Comparison of ENCODE assay signal across 8 mouse cellular contexts in genomic region chr5:135903058-135903457, GRCm38 (mm10). TPM values are rescaled to one million over a fixed set of nuclear protein-coding genes. Genes with fewer than 3 reads are reported as not detected.
DNase-seq lines count a peak whose midpoint lies in the region; ATAC-seq and TF ChIP-seq lines count a peak whose summit lies in the region.

No protein-coding gene starts in this region.

- no peak for TF ChIP-seq CTCF in ES-Bruce4 (IDR thresholded peaks at IDR 0.05; ENCODE audit: low read depth, low read length)
- no peak for TF ChIP-seq CTCF in liver, postnatal 0 days (IDR thresholded peaks at IDR 0.05; ENCODE audit: low read depth)

- H3K4me3 ChIP-seq in heart, embryonic 10.5 days, result peak overlapping the region; percentile 55
- H3K4me3 ChIP-seq in ES-Bruce4 (ENCODE audit: low read depth, low read length), result peak overlapping the region; percentile 79
- H3K4me3 ChIP-seq in hindbrain, embryonic 10.5 days, result peak overlapping the region; percentile 54
- H3K4me3 ChIP-seq in liver, postnatal 0 days (ENCODE audit: low read depth, low read length), result 0 out of 2 replicates have a peak overlapping the region, but pooled peaks have one; percentile 28

- no peak for TF ChIP-seq EP300 in ES-Bruce4 (IDR thresholded peaks at IDR 0.05; ENCODE audit: insufficient read depth, low read depth, low read length)
- no peak for TF ChIP-seq EP300 in liver, postnatal 0 days (IDR thresholded peaks at IDR 0.05; ENCODE audit: low read depth)

- H3K9me3 ChIP-seq in heart, embryonic 10.5 days, result no peaks in the 10 kb centered on the region
- no peaks in the 10 kb centered on the region for H3K9me3 ChIP-seq in ES-Bruce4 (replicated peaks; ENCODE audit: control insufficient read depth, insufficient read depth, low read length, poor library complexity, severe bottlenecking)
- H3K9me3 ChIP-seq in hindbrain, embryonic 10.5 days, result no peaks in the 10 kb centered on the region
- H3K9me3 ChIP-seq in liver, postnatal 0 days (ENCODE audit: low read length), result no peaks in the 10 kb centered on the region

- no peak for ATAC-seq in liver, postnatal 0 days

- H3K27ac ChIP-seq in heart, embryonic 10.5 days, result peak overlapping the region; percentile 85
- H3K27ac ChIP-seq in ES-Bruce4 (ENCODE audit: insufficient read depth, low read length), result peak overlapping the region; percentile 57
- peak overlapping the region; percentile 88 for H3K27ac ChIP-seq in hindbrain, embryonic 10.5 days
- H3K27ac ChIP-seq in liver, postnatal 0 days (ENCODE audit: low read depth), result no peak overlapping the region

- H3K4me1 ChIP-seq in heart, embryonic 10.5 days, result peaks cover 36% of the 10 kb centered on the region
- H3K4me1 ChIP-seq in ES-Bruce4 (ENCODE audit: control insufficient read depth, insufficient read depth, low read length), result peaks cover 2% of the 10 kb centered on the region
- peaks cover 25% of the 10 kb centered on the region for H3K4me1 ChIP-seq in hindbrain, embryonic 10.5 days (replicated peaks)
- peaks cover 27% of the 10 kb centered on the region for H3K4me1 ChIP-seq in liver, postnatal 0 days (ENCODE audit: insufficient read depth)

- intact Hi-C loops in heart, postnatal 25 days (cut with DNase I), result loop anchor here (1.0 kb wide), 1 partner anchor 62 kb away; no protein-coding TSS in a partner anchor

- peak overlapping the region; percentile 63 for H3K4me2 ChIP-seq in liver, postnatal 0 days (ENCODE audit: low read depth, low read length)

- no peak for TF ChIP-seq POLR2A in ES-Bruce4 (IDR thresholded peaks at IDR 0.05; ENCODE audit: insufficient read depth, low read length)

- no peaks in the 10 kb centered on the region for H3K27me3 ChIP-seq in heart, embryonic 10.5 days (ENCODE audit: insufficient read depth, poor library complexity, severe bottlenecking)
- no peaks in the 10 kb centered on the region for H3K27me3 ChIP-seq in ES-Bruce4 (ENCODE audit: control insufficient read depth, insufficient read depth, low read length, poor library complexity, severe bottlenecking)
- no peaks in the 10 kb centered on the region for H3K27me3 ChIP-seq in hindbrain, embryonic 10.5 days (ENCODE audit: insufficient read depth, poor library complexity, severe bottlenecking)
- H3K27me3 ChIP-seq in liver, postnatal 0 days (ENCODE audit: insufficient read depth, low read length), result no peaks in the 10 kb centered on the region; the same call in 1 of the 2 replicates

- peaks cover 20% of the 10 kb centered on the region for H3K36me3 ChIP-seq in heart, embryonic 10.5 days
- H3K36me3 ChIP-seq in ES-Bruce4 (ENCODE audit: control insufficient read depth, insufficient read depth, low read length, poor library complexity, severe bottlenecking), result peaks cover 15% of the 10 kb centered on the region
- peaks cover 31% of the 10 kb centered on the region for H3K36me3 ChIP-seq in hindbrain, embryonic 10.5 days
- H3K36me3 ChIP-seq in liver, postnatal 0 days (replicated peaks; ENCODE audit: insufficient read depth, low read length), result peaks cover 3% of the 10 kb centered on the region; the same call in 1 of the 2 replicates

- DNase-seq in heart, embryonic 10.5 days (ENCODE audit: low spot score), result no peak
- no peak for DNase-seq in heart, postnatal 25 days (ENCODE audit: low spot score)
- no peak for DNase-seq in hindbrain, embryonic 10.5 days (ENCODE audit: low spot score)
- no peak for DNase-seq in liver, postnatal 0 days
- DNase-seq in spleen, postnatal 10 days (ENCODE audit: low spot score in 2 of 2), result no peak
- no peak for DNase-seq in left cerebral cortex, adult 18-20 months (ENCODE audit: low spot score in 2 of 2)
- DNase-seq in urinary bladder, postnatal 36 days (ENCODE audit: low spot score in 2 of 2), result no peak

- no peak overlapping the region for H3K9ac ChIP-seq in ES-Bruce4 (ENCODE audit: low read depth, poor library complexity, severe bottlenecking)
- 0 out of 2 replicates have a peak overlapping the region, but pooled peaks have one; percentile 23 for H3K9ac ChIP-seq in liver, postnatal 0 days (replicated peaks)

- WGBS in heart, embryonic 10.5 days, result 28% methylated on average over 7 of the region's 7 CpGs
- WGBS in hindbrain, embryonic 10.5 days, result 29% methylated on average over 7 of the region's 7 CpGs
- WGBS in liver, postnatal 0 days (ENCODE audit: insufficient replicate concordance), result 42% methylated on average over 7 of the region's 7 CpGs

RNA-seq across cellular contexts. Expression of gene Hspb1, which starts 15.3 kb away (rescaled TPM):
- 655 and 948 TPM in 2 replicates for polyA plus RNA-seq in heart, embryonic 10.5 days (2016; fragmentation: Nextera tagmentation; extraction: Ambion mirVana)
- total RNA-seq in heart, postnatal 25 days (2021), result 100 to 1,000 TPM; 385 to 513 TPM
- 426 and 500 TPM in 2 replicates for polyA plus RNA-seq in ES-Bruce4 (2011; ENCODE audit: insufficient read depth, insufficient read length, low read depth, missing spikeins)
- 10.6 and 24.0 TPM in 2 replicates for polyA plus RNA-seq in hindbrain, embryonic 10.5 days (2016; fragmentation: Nextera tagmentation; extraction: Ambion mirVana)
- 4.5 and 9.1 TPM in 2 replicates for polyA plus RNA-seq in liver, postnatal 0 days (2015; fragmentation: Nextera tagmentation; extraction: Ambion mirVana)
- 10 to 100 TPM; 16.5 to 31.4 TPM for total RNA-seq in left cerebral cortex, adult 18-20 months (2021)

RNA-seq across cellular contexts. Expression of gene Ywhag, which starts 31.4 kb away (rescaled TPM):
- 202 and 227 TPM in 2 replicates for polyA plus RNA-seq in heart, embryonic 10.5 days (2016; fragmentation: Nextera tagmentation; extraction: Ambion mirVana)
- 100 to 1,000 TPM; 285 to 296 TPM for total RNA-seq in heart, postnatal 25 days (2021)
- 372 TPM in 2 replicates for polyA plus RNA-seq in ES-Bruce4 (2011; ENCODE audit: insufficient read depth, insufficient read length, low read depth, missing spikeins)
- 274 and 348 TPM in 2 replicates for polyA plus RNA-seq in hindbrain, embryonic 10.5 days (2016; fragmentation: Nextera tagmentation; extraction: Ambion mirVana)
- 56.7 and 66.8 TPM in 2 replicates for polyA plus RNA-seq in liver, postnatal 0 days (2015; fragmentation: Nextera tagmentation; extraction: Ambion mirVana)
- 1,000 to 10,000 TPM; 1,157 to 1,215 TPM for total RNA-seq in left cerebral cortex, adult 18-20 months (2021)

Comparison
In these comparisons a context has a peak if more than half of its experiments do, and no peak if none do; other contexts are left out.
1. H3K4me3 ChIP-seq: peak in every context shown above with its lines; median percentile 79 in ES-Bruce4; 55 in heart, embryonic 10.5 days; 54 in hindbrain, embryonic 10.5 days; 28 in liver, postnatal 0 days.
2. RNA of gene Hspb1, which starts 15.3 kb away (polyA plus RNA-seq): 655 to 948 TPM in heart, embryonic 10.5 days and 426 to 500 TPM in ES-Bruce4; 10.6 to 24.0 TPM in hindbrain, embryonic 10.5 days and 4.5 to 9.1 TPM in liver, postnatal 0 days; every median in the first group is over 10 times any median in the second.